Mouse (Mus musculus) stomach, embryonic 14.5 days (tissue): ENCODE data around the gene Vgf. TPM values are rescaled to one million over a fixed set of nuclear protein-coding genes. Genes with fewer than 3 reads are reported as not detected.

Source experiments
- ATAC-seq: fragments of 200-750 bp; cut with Nextera tagmentation; 2 replicates; pipeline ENCODE4 v1.8.0; 2017; ENCODE audit warnings: low read depth, moderate TSS enrichment; ENCODE audit not compliant: insufficient number of reproducible peaks, insufficient read depth, low FRiP score
- H3K27ac ChIP-seq: fragments of 300-500 bp; sonication (generic); 2 replicates; pipeline ENCODE4 v1.5.1; 2014; ENCODE audit warnings: mild to moderate bottlenecking, low read length, moderate library complexity, mixed read lengths
- H3K27me3 ChIP-seq: fragments of 300-500 bp; sonication (generic); 2 replicates; pipeline ENCODE4 v1.6.1; 2014; ENCODE audit warnings: low read length, control low read depth, mixed read lengths; ENCODE audit not compliant: control insufficient read depth, insufficient read depth
- H3K36me3 ChIP-seq: fragments of 300-500 bp; sonication (generic); 2 replicates; pipeline ENCODE4 v1.6.1; 2014; ENCODE audit warnings: mild to moderate bottlenecking, control low read depth, low read length, moderate library complexity, mixed read lengths; ENCODE audit not compliant: control insufficient read depth, insufficient read depth
- H3K4me1 ChIP-seq: fragments of 300-500 bp; sonication (generic); 2 replicates; pipeline ENCODE4 v1.6.1; 2014; ENCODE audit warnings: low read length, control low read depth, mixed read lengths; ENCODE audit not compliant: control insufficient read depth, insufficient read depth
- H3K4me2 ChIP-seq: fragments of 300-500 bp; sonication (generic); replicated peaks from 2 replicates; pipeline ENCODE4 v1.6.1; 2014; ENCODE audit warnings: low read depth, low read length, control low read depth
- H3K4me3 ChIP-seq: fragments of 300-500 bp; sonication (generic); 2 replicates; pipeline ENCODE4 v1.5.1; 2014; ENCODE audit warnings: low read depth, low read length, control low read depth
- H3K9ac ChIP-seq: fragments of 300-500 bp; sonication (generic); replicated peaks from 2 replicates; pipeline ENCODE4 v1.6.1; 2014; ENCODE audit warnings: low read depth, mild to moderate bottlenecking, control low read depth, low read length, moderate library complexity, mixed read lengths
- H3K9me3 ChIP-seq: fragments of 300-500 bp; sonication (generic); 2 replicates; pipeline ENCODE4 v1.6.1; 2016; ENCODE audit warnings: low read depth, low read length, control low read depth; ENCODE audit not compliant: control insufficient read depth
- WGBS: fragments of 180-500 bp; shearing (Covaris S2); extraction: QIAGEN DNeasy Blood & Tissue Kit; methylation state at CpG from one replicate; pipeline ENCODE4 v1.1.7; 2014; 5-methylcytosine and 5-hydroxymethylcytosine counted together
- polyA plus RNA-seq: library from polyadenylated mRNA; unstranded; fragments of >200 nt; fragmentation: Nextera tagmentation; extraction: Ambion mirVana; gene quantifications from 2 replicates; pipeline ENCODE4 v1.2.1, GENCODE M21; 2014

Vgf gene
- polyA plus RNA-seq, 1 experiment from 2014 or later = 0.65 TPM

GRCm38 (mm10) chr5:137032641-137033074 lies 6.5 kb downstream of the Vgf start:
- peaks cover 11% of the 10 kb centered on the region for H3K36me3 ChIP-seq
- ATAC-seq = peak; percentile 83
- WGBS = under 1% methylated on average over 37 of the region's 49 CpGs
- no peaks in the 10 kb centered on the region for H3K9me3 ChIP-seq
- no peak overlapping the region for H3K27ac ChIP-seq
- H3K4me2 ChIP-seq = peak overlapping the region; percentile 100
- H3K4me3 ChIP-seq = peak overlapping the region; percentile 45
- H3K4me1 ChIP-seq = peaks cover 20% of the 10 kb centered on the region
- H3K27me3 ChIP-seq = peaks cover 30% of the 10 kb centered on the region
- H3K9ac ChIP-seq = no peak overlapping the region

GRCm38 (mm10) chr5:137036211-137036610 lies 10.0 kb downstream of the Vgf start:
- Histone ChIP-seq H3K36me3 (peaks cover 27% of the 10 kb centered on the region), H3K4me2 (no peak overlapping the region), H3K9me3 (no peaks in the 10 kb centered on the region), H3K27me3 (peaks cover 9% of the 10 kb centered on the region), H3K4me1 (peaks cover 12% of the 10 kb centered on the region), H3K4me3 (no peak overlapping the region), H3K9ac (no peak overlapping the region), H3K27ac (no peak overlapping the region)
- no peak for ATAC-seq
- WGBS = 81% methylated on average over 13 of the region's 13 CpGs

GRCm38 (mm10) chr5:137039453-137039852 lies 13.3 kb downstream of the Vgf start:
- Histone ChIP-seq H3K4me2 (no peak overlapping the region), H3K9ac (no peak overlapping the region), H3K4me3 (no peak overlapping the region), H3K36me3 (peaks cover 36% of the 10 kb centered on the region), H3K27me3 (no peaks in the 10 kb centered on the region), H3K4me1 (no peaks in the 10 kb centered on the region), H3K27ac (no peak overlapping the region), H3K9me3 (no peaks in the 10 kb centered on the region)
- no peak for ATAC-seq
- 93% methylated on average over 10 of the region's 10 CpGs for WGBS

- Histone ChIP-seq H3K4me3 (no peak overlapping the region), H3K27ac (no peak overlapping the region), H3K9me3 (no peaks in the 10 kb centered on the region), H3K4me2 (no peak overlapping the region), H3K9ac (no peak overlapping the region), H3K4me1 (peaks cover 8% of the 10 kb centered on the region), H3K36me3 (peaks cover 32% of the 10 kb centered on the region), H3K27me3 (no peaks in the 10 kb centered on the region)
- no peak for ATAC-seq
- 88% methylated on average over 10 of the region's 10 CpGs for WGBS
These were observed 15.2 kb downstream of the Vgf start for GRCm38 (mm10) chr5:137041442-137041841.

- Histone ChIP-seq H3K4me3 (no peak overlapping the region), H3K36me3 (peaks cover 13% of the 10 kb centered on the region), H3K4me1 (peaks cover 9% of the 10 kb centered on the region), H3K4me2 (no peak overlapping the region), H3K9me3 (no peaks in the 10 kb centered on the region), H3K27me3 (no peaks in the 10 kb centered on the region), H3K27ac (no peak overlapping the region), H3K9ac (no peak overlapping the region)
- WGBS = 95% methylated on average over 7 of the region's 7 CpGs
- no peak for ATAC-seq
These were observed 17.8 kb downstream of the Vgf start for GRCm38 (mm10) chr5:137043997-137044396.

- Histone ChIP-seq H3K4me1 (peaks cover 9% of the 10 kb centered on the region), H3K27ac (peak within 1 kb of the TSS; percentile 74; the same call in 1 of the 2 replicates), H3K4me3 (peak within 1 kb of the TSS; percentile 77), H3K27me3 (no peaks in the 10 kb centered on the region), H3K4me2 (peak within 1 kb of the TSS; percentile 89), H3K9ac (peak within 1 kb of the TSS; percentile 63), H3K9me3 (no peaks in the 10 kb centered on the region), H3K36me3 (peaks cover 9% of the 10 kb centered on the region)
- peak; percentile 92 for ATAC-seq
- WGBS = 1% methylated on average over 48 of the region's 48 CpGs
These were observed 19.5 kb downstream of the Vgf start, which contains the start of gene Ap1s1 for GRCm38 (mm10) chr5:137045402-137046323. Ap1s1 (minus strand) TSS chr5:137046135.

GRCm38 (mm10) chr5:137046324-137046718 lies 20.1 kb downstream of the Vgf start:
- 31% methylated on average over 5 of the region's 5 CpGs for WGBS
- ATAC-seq = 0 out of 2 replicates have a peak, but pooled peaks have one; percentile 9
- Histone ChIP-seq H3K27me3 (no peaks in the 10 kb centered on the region), H3K4me3 (peak overlapping the region; percentile 77; the same call in 1 of the 2 replicates), H3K27ac (no peak overlapping the region), H3K9me3 (no peaks in the 10 kb centered on the region), H3K9ac (no peak overlapping the region), H3K4me2 (peak overlapping the region; percentile 17), H3K36me3 (peaks cover 9% of the 10 kb centered on the region), H3K4me1 (peaks cover 9% of the 10 kb centered on the region)

- Histone ChIP-seq H3K27me3 (no peaks in the 10 kb centered on the region), H3K4me2 (no peak overlapping the region), H3K4me3 (no peak overlapping the region), H3K36me3 (peaks cover 3% of the 10 kb centered on the region; the same call in 1 of the 2 replicates), H3K9ac (no peak overlapping the region), H3K9me3 (no peaks in the 10 kb centered on the region), H3K4me1 (peaks cover 9% of the 10 kb centered on the region), H3K27ac (no peak overlapping the region)
- no peak for ATAC-seq
These were observed 20.8 kb downstream of the Vgf start for GRCm38 (mm10) chr5:137046991-137047390.
